Mouse (Mus musculus) forebrain, embryonic 16.5 days (tissue): Measurements from ENCODE around the gene St6galnac4. TPM values are rescaled to one million over a fixed set of nuclear protein-coding genes. Genes with fewer than 3 reads are reported as not detected.

Experiments
- ATAC-seq: fragments of 200-750 bp; cut with Nextera tagmentation; 2 replicates; pipeline ENCODE4 v1.8.0; 2017; ENCODE audit warnings: mild to moderate bottlenecking, moderate library complexity
- H3K27ac ChIP-seq: fragments of 300-500 bp; sonication (generic); 2 replicates; pipeline ENCODE4 v1.5.1; 2014; ENCODE audit warnings: low read length, control low read depth
- H3K27me3 ChIP-seq: fragments of 300-500 bp; sonication (generic); replicated peaks from 2 replicates; pipeline ENCODE4 v1.6.1; 2014; ENCODE audit warnings: low read length; ENCODE audit not compliant: control insufficient read depth, insufficient read depth
- H3K36me3 ChIP-seq: fragments of 300-500 bp; sonication (generic); 2 replicates; pipeline ENCODE4 v1.6.1; 2014; ENCODE audit not compliant: control insufficient read depth, insufficient read depth
- H3K4me1 ChIP-seq: fragments of 300-500 bp; sonication (generic); replicated peaks from 2 replicates; pipeline ENCODE4 v1.6.1; 2014; ENCODE audit warnings: low read length; ENCODE audit not compliant: control insufficient read depth, insufficient read depth
- H3K4me2 ChIP-seq: fragments of 300-500 bp; sonication (generic); 2 replicates; pipeline ENCODE4 v1.6.1; 2014; ENCODE audit warnings: mild to moderate bottlenecking, low read length, control low read depth
- H3K4me3 ChIP-seq: fragments of 300-500 bp; sonication (generic); replicated peaks from 2 replicates; pipeline ENCODE4 v1.5.1; 2014; ENCODE audit warnings: mild to moderate bottlenecking, low read length, control low read depth
- H3K9ac ChIP-seq: fragments of 300-500 bp; sonication (generic); replicated peaks from 2 replicates; pipeline ENCODE4 v1.6.1; 2014; ENCODE audit warnings: low read depth, low read length, control low read depth
- H3K9me3 ChIP-seq: fragments of 300-500 bp; sonication (generic); 2 replicates; pipeline ENCODE4 v1.6.1; 2016; ENCODE audit warnings: low read length; ENCODE audit not compliant: control insufficient read depth
- WGBS: fragments of 180-500 bp; shearing (Covaris S2); extraction: QIAGEN DNeasy Blood & Tissue Kit; methylation state at CpG from one replicate; pipeline ENCODE4 v1.1.7; 2014; 5-methylcytosine and 5-hydroxymethylcytosine counted together
- polyA plus RNA-seq: library from polyadenylated mRNA; unstranded; fragments of >200 nt; fragmentation: Nextera tagmentation; extraction: Ambion mirVana; gene quantifications from 2 replicates; pipeline ENCODE4 v1.2.1, GENCODE M21; 2015

Gene St6galnac4
- polyA plus RNA-seq, 1 experiment from 2014 or later: 29.6 TPM

DNA sequence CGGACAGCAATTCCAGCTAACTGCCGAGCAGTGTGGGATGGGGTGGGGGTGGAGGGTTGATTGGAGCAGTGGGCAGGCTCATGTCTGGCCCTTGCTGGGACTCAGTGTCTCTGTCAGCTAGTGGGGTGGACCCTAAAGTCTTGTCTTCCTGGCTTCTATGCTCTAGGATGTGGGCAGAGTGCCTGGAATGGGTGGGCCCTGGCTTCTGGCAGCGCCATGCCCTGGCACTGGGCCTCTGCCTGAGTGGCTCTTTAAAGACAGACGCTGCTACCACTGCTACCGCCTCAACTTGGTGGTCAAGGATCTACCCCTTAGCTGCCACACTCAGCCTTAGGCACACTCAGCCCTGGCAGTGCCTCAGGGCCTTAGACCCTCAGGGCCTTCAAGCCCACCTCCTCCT lies 41.8 kb downstream of the St6galnac4 start:
- Histone ChIP-seq H3K9ac (no peak overlapping the region; the same call in 1 of the 2 replicates), H3K4me2 (no peak overlapping the region), H3K27me3 (no peaks in the 10 kb centered on the region), H3K4me1 (peaks cover 38% of the 10 kb centered on the region), H3K4me3 (no peak overlapping the region), H3K36me3 (no peaks in the 10 kb centered on the region; the same call in 1 of the 2 replicates), H3K9me3 (no peaks in the 10 kb centered on the region), H3K27ac (no peak overlapping the region)
- peak; percentile 32; the same call in 1 of the 2 replicates for ATAC-seq
- WGBS: 16% methylated on average over 5 of the region's 5 CpGs

DNA sequence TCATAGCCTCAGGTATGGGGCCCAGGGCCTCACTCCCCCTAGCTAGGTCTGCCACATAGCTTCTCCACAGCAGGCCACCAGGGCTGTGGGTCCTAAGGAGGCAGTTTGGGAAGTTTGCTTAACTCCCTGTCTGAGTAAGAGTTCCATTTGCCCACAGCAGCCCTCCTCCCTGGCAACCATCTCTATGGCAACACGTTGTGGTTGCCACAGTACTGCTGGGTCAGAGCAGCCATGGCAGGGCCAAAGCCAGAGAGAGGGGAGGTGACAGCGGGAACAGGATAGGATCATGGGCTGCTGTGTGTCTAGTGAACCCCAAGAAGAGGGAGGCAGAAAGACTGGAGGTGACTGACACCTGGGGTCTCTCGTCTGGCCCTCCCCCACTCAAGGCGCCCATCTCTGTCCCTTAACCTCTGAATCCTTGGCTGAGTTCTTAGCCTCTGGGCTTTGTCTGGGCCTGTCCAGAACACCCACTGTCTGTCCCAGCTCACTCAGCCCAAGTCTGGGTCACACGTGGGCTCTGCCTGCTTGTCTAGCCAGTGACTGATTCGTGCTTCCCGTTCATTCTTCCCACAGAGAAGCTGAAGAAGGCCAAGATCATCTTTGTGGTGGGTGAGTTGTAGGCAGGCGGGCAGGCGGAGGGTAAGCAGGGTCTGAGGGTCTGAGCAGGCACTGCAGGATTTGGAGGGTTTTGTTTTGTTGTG lies 42.5 kb downstream of the St6galnac4 start:
- Histone ChIP-seq H3K27me3 (no peaks in the 10 kb centered on the region), H3K4me3 (no peak overlapping the region), H3K4me2 (peak overlapping the region; percentile 27; the same call in 1 of the 2 replicates), H3K4me1 (peaks cover 38% of the 10 kb centered on the region), H3K9ac (0 out of 2 replicates have a peak overlapping the region, but pooled peaks have one; percentile 11), H3K27ac (no peak overlapping the region), H3K9me3 (no peaks in the 10 kb centered on the region), H3K36me3 (no peaks in the 10 kb centered on the region; the same call in 1 of the 2 replicates)
- ATAC-seq: peak; percentile 45
- 32% methylated on average over 9 of the region's 9 CpGs for WGBS

DNA sequence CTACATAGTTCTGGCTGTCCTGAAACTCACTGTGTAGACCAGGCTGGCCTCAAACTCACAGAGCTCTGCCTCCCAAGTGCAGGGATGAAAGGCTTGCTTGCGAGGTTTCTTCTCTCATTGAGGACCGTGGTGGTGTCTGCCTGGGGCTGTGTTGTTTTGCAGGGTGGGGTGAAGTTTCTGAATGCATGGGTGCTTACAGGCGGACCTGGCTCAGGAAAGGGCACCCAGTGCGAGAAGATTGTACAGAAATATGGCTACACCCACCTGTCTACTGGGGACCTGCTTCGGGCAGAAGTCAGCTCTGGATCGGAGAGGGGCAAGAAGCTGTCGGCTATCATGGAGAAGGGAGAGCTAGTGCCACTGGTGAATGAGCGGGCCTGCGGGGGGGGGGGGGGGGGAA lies 43.1 kb downstream of the St6galnac4 start:
- H3K27ac ChIP-seq: no peak overlapping the region
- no peak overlapping the region for H3K4me3 ChIP-seq
- 77% methylated on average over 7 of the region's 9 CpGs for WGBS
- H3K27me3 ChIP-seq: no peaks in the 10 kb centered on the region
- no peak overlapping the region for H3K9ac ChIP-seq
- H3K4me1 ChIP-seq: peaks cover 35% of the 10 kb centered on the region
- no peaks in the 10 kb centered on the region; the same call in 1 of the 2 replicates for H3K36me3 ChIP-seq
- H3K4me2 ChIP-seq: no peak overlapping the region
- H3K9me3 ChIP-seq: no peaks in the 10 kb centered on the region
- ATAC-seq: no peak

DNA sequence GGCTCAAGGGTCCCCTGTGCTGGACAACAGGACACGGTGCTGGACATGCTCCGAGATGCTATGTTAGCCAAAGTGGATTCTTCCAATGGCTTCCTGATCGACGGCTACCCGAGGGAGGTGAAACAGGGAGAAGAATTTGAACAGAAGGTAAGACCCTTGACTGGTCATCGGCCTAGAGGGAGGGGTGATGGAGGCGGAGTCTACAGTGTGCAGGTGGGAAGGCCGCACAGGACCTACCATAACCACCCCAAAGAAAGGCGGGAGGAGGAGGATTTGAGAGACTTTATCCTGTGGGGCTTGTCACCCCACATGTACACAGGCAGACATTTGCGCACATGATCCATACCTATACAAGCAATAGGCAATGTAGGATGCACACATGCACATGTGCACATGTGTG lies 44.2 kb downstream of the St6galnac4 start:
- peaks cover 26% of the 10 kb centered on the region for H3K4me1 ChIP-seq
- H3K27ac ChIP-seq: no peak overlapping the region
- no peaks in the 10 kb centered on the region for H3K9me3 ChIP-seq
- H3K36me3 ChIP-seq: no peaks in the 10 kb centered on the region; the same call in 1 of the 2 replicates
- no peak for ATAC-seq
- H3K27me3 ChIP-seq: no peaks in the 10 kb centered on the region
- H3K9ac ChIP-seq: no peak overlapping the region
- 93% methylated on average over 10 of the region's 10 CpGs for WGBS
- H3K4me3 ChIP-seq: no peak overlapping the region
- H3K4me2 ChIP-seq: no peak overlapping the region

DNA sequence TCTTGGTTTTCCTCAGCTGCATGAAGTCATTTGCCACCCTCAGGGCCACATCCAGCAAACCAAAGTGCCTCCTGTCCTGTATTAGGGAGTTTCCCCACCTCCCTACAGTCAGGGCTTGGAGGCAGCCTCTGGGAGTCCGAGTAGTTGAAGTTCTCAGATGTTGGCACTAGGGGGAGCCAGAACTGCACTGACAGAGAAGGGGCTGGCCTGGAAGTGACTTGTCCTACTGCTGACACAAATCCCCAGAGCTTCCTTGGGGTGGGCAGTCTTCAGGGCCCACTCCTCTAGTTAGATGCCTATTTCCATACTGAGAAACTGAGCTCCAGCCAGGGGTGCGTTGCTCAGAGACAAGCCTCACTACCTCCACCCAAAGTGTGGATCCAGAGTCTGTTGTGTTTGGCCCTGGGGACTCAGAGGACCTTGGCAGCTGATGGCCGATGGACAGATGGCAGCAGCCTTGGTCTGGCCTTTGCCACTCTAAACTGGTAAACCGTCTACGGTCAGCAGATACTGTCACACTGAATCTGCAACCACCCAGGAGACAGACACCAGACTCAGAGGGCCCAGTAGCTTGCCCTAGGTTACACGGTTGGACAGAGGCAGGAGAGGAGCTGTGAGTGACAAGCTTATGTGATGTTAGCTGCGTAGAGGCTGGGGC lies 45.0 kb downstream of the St6galnac4 start:
- peaks cover 18% of the 10 kb centered on the region for H3K4me1 ChIP-seq
- H3K36me3 ChIP-seq: no peaks in the 10 kb centered on the region; the same call in 1 of the 2 replicates
- H3K27ac ChIP-seq: no peak overlapping the region
- no peaks in the 10 kb centered on the region for H3K9me3 ChIP-seq
- H3K27me3 ChIP-seq: no peaks in the 10 kb centered on the region
- H3K4me2 ChIP-seq: no peak overlapping the region
- no peak overlapping the region for H3K4me3 ChIP-seq
- ATAC-seq: 0 out of 2 replicates have a peak, but pooled peaks have one; percentile 22
- no peak overlapping the region for H3K9ac ChIP-seq
- 59% methylated on average over 7 of the region's 7 CpGs for WGBS

DNA sequence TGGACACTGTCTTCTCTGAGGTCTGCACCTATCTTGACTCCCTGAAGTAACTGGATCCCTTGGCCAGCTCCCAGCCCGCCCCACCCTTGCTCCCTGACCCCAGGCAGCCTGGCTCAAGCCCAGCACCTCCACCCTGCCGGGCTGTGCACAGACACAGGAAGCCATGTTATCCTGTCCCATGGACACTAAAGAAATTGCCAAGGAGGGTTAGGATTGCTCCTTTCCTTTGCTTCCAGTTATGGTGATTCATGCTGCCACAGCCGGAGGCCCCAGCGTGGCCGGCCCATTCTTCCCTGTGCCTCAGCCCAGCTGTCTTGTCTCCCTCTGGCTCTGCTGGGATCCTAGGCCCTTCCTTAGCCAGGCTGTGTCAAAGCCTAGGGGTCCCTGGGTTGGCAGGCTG lies 46.8 kb downstream of the St6galnac4 start:
- no peak overlapping the region for H3K4me2 ChIP-seq
- no peaks in the 10 kb centered on the region for H3K27me3 ChIP-seq
- no peak overlapping the region for H3K27ac ChIP-seq
- no peaks in the 10 kb centered on the region for H3K9me3 ChIP-seq
- no peak overlapping the region for H3K9ac ChIP-seq
- no peaks in the 10 kb centered on the region; the same call in 1 of the 2 replicates for H3K36me3 ChIP-seq
- no peak for ATAC-seq
- H3K4me1 ChIP-seq: peaks cover 11% of the 10 kb centered on the region
- no peak overlapping the region for H3K4me3 ChIP-seq
- 69% methylated on average over 5 of the region's 5 CpGs for WGBS

DNA sequence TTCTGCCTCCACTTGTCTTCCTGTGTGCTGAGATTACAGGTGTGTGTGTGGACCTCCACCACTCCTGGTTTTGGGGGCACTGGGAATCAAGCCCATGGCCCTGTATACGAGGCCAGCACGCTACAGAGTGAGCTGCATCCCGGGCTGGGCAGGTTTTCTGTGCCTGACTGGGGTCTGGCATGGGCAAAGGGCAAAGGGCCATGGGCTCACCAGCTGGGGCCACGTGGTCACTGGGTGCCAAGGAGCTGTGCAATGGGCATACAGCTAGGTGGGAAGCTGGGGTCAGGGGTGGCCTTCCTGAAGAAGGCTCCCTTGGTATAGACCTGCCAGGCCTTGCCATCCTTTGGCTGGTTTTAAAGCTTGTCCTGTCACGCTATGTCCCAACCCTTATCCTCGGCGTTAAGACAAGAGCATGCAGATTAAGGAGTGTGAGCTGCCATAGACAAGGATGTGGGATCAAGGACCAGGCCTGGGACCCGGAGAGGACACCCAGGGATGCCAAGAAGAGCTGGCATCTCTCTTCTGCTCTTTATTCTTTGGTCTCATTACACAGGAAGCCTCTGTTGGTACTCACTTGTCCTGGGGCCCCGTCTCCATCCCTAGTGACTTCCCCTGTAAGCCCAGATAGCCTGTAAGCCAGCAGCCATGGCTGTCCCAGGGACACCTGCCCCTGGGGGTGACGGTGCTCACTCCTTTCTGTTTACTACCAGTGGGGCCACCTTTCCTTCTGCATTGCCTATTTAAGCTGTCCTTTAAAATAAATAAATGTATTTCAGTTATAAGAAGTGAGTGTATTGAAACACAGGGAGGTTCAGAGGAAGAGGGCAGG lies 47.6 kb downstream of the St6galnac4 start:
- Histone ChIP-seq H3K27me3 (no peaks in the 10 kb centered on the region), H3K9ac (no peak overlapping the region), H3K27ac (no peak overlapping the region), H3K4me1 (peaks cover 2% of the 10 kb centered on the region), H3K36me3 (no peaks in the 10 kb centered on the region; the same call in 1 of the 2 replicates), H3K4me2 (no peak overlapping the region), H3K9me3 (no peaks in the 10 kb centered on the region), H3K4me3 (no peak overlapping the region)
- ATAC-seq: no peak
- 88% methylated on average over 10 of the region's 10 CpGs for WGBS

DNA sequence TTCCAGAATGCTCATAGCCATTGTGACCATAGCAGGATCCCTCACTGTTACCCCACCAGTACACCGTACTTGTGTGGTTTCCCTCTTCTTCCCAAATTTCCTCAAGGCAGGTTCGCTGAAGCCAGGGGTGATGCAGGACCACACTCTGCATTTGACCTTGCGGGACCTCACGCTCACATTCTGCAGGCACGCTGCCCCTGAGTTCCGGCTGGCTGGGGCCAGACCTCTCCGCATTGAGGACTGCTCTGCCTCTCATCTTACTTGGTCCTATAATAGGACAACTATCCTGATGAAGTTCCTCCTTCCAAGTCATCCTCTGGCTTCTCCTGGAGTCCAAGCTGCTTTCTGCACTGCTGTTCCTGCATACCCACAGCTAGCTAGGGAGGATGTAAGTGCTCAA lies 49.7 kb downstream of the St6galnac4 start:
- H3K27me3 ChIP-seq: no peaks in the 10 kb centered on the region
- H3K9me3 ChIP-seq: no peaks in the 10 kb centered on the region
- H3K27ac ChIP-seq: no peak overlapping the region
- ATAC-seq: no peak
- H3K4me1 ChIP-seq: no peaks in the 10 kb centered on the region
- no peaks in the 10 kb centered on the region; the same call in 1 of the 2 replicates for H3K36me3 ChIP-seq
- no peak overlapping the region for H3K4me2 ChIP-seq
- 94% methylated on average over 7 of the region's 7 CpGs for WGBS
- no peak overlapping the region for H3K4me3 ChIP-seq
- no peak overlapping the region for H3K9ac ChIP-seq

DNA sequence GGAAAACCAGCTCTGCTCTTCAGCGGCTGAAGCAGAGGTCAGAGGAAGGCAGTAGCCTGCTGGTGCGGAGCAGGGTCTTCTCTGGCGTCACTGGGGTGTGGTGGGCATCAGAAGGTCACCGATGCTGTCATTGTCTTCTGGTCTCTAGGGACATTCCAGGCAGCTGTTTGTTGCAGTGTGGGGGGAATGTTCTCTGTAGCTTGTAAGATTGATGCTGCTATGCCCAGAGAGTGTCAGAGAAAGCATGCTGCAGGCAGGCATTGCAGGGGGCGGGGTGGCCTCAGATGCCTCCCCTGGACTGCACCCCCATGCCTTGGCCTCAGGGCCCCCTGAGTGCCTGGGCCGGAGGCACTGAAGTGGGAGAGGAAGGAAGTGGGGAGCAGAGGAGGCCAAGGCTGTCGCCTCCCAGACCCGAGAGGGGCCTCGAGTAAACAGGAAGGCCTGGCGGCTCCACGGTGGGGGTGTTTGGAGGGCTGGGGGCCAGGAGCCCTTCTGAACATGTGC lies 50.9 kb downstream of the St6galnac4 start:
- no peak overlapping the region for H3K27ac ChIP-seq
- H3K4me1 ChIP-seq: no peaks in the 10 kb centered on the region
- 55% methylated on average over 11 of the region's 11 CpGs for WGBS
- no peaks in the 10 kb centered on the region; the same call in 1 of the 2 replicates for H3K36me3 ChIP-seq
- no peak overlapping the region for H3K4me2 ChIP-seq
- H3K9ac ChIP-seq: no peak overlapping the region
- H3K9me3 ChIP-seq: no peaks in the 10 kb centered on the region
- H3K4me3 ChIP-seq: no peak overlapping the region
- H3K27me3 ChIP-seq: no peaks in the 10 kb centered on the region
- no peak for ATAC-seq
